In the genomic region with DNA sequence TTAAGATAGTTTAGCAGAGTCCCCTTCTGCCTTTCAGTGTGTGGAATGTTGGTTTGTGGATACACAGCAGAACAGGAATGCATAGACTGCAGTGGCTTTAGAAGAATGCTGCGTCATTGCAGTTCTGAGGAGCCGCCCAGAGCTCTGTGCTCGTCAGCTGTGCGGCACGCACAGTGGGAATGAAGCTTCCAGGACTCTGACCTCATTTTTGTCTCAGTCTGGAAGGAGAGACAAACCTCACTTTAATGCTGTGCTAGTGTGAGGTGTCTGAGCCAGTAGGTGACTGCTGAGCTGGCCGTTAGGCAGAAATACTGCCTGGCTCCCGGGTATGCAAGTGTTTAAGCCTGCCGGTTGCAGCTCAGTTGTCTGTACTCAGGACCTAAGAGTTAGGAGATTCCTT, we compare ENCODE assay signal across 9 mouse cellular contexts. TPM values are rescaled to one million over a fixed set of nuclear protein-coding genes. Genes with fewer than 3 reads are reported as not detected.
DNase-seq lines count a peak whose midpoint lies in the region; ATAC-seq and TF ChIP-seq lines count a peak whose summit lies in the region.
"Had no signal": no experiment of that assay in that cellular context is flagged by ENCODE, and none has a peak within 500 bp of the region (broad histone marks: within the 10 kb centered on the region; RNA-seq: fewer than 3 reads in every experiment).

No protein-coding gene starts in this region.

- H3K4me3 ChIP-seq in lung, postnatal 0 days (ENCODE audit: low read depth, low read length) = no peak overlapping the region
- no peak overlapping the region for H3K4me3 ChIP-seq in liver, embryonic 16.5 days (ENCODE audit: low read depth, low read length)
- no peak overlapping the region for H3K4me3 ChIP-seq in hindbrain, embryonic 12.5 days
- H3K4me3 ChIP-seq: forebrain, embryonic 13.5 days; hindbrain, embryonic 15.5 days had no signal

- H3K4me2 ChIP-seq in lung, postnatal 0 days (replicated peaks; ENCODE audit: low read depth, low read length) = no peak overlapping the region
- H3K4me2 ChIP-seq in liver, embryonic 16.5 days (ENCODE audit: low read depth, low read length) = 0 out of 2 replicates have a peak overlapping the region, but pooled peaks have one; percentile 18
- H3K4me2 ChIP-seq in hindbrain, embryonic 12.5 days (replicated peaks) = no peak overlapping the region
- H3K4me2 ChIP-seq: forebrain, embryonic 13.5 days; hindbrain, embryonic 15.5 days had no signal

- H3K27ac ChIP-seq in lung, postnatal 0 days (ENCODE audit: low read length) = no peak overlapping the region
- H3K27ac ChIP-seq in liver, embryonic 16.5 days (ENCODE audit: low read length) = peak overlapping the region; percentile 71
- no peak overlapping the region for H3K27ac ChIP-seq in hindbrain, embryonic 12.5 days
- H3K27ac ChIP-seq: forebrain, embryonic 13.5 days; hindbrain, embryonic 15.5 days had no signal

- H3K4me1 ChIP-seq in lung, postnatal 0 days (ENCODE audit: insufficient read depth, low read depth, low read length) = no peaks in the 10 kb centered on the region; the same call in 1 of the 2 replicates
- H3K4me1 ChIP-seq in liver, embryonic 16.5 days (ENCODE audit: control insufficient read depth, low read depth, low read length) = peaks cover 36% of the 10 kb centered on the region
- H3K4me1 ChIP-seq in hindbrain, embryonic 12.5 days = no peaks in the 10 kb centered on the region
- H3K4me1 ChIP-seq: hindbrain, embryonic 15.5 days had no signal

- ATAC-seq in lung, postnatal 0 days = peak; percentile 64
- peak; percentile 73 for ATAC-seq in erythroblast, adult 5-6 weeks (replicated peaks; ENCODE audit: low FRiP score, poor library complexity, severe bottlenecking)
- ATAC-seq in liver, embryonic 16.5 days (ENCODE audit: low read depth) = peak; percentile 79
- ATAC-seq in hindbrain, embryonic 12.5 days (ENCODE audit: low FRiP score) = no peak
- ATAC-seq: forebrain, embryonic 13.5 days had no signal

- no peak overlapping the region for H3K9ac ChIP-seq in lung, postnatal 0 days (replicated peaks; ENCODE audit: low read depth)
- H3K9ac ChIP-seq in liver, embryonic 16.5 days (ENCODE audit: low read depth, low read length) = peak overlapping the region; percentile 6; the same call in 1 of the 2 replicates
- H3K9ac ChIP-seq in hindbrain, embryonic 12.5 days = no peak overlapping the region
- H3K9ac ChIP-seq: forebrain, embryonic 13.5 days; hindbrain, embryonic 15.5 days had no signal

- 0 out of 2 replicates have a peak, but pooled peaks have one; percentile 29 for TF ChIP-seq EP300 in lung, postnatal 0 days (IDR thresholded peaks at IDR 0.05)

- DNase-seq in lung, postnatal 0 days (ENCODE audit: low spot score) = no peak
- DNase-seq in lung, postnatal 4 days = no peak
- DNase-seq in heart, postnatal 10 days = peak; percentile 53 to 56
- DNase-seq in retina, postnatal 1 day = no peak

- TF ChIP-seq CTCF in lung, postnatal 0 days (IDR thresholded peaks at IDR 0.05) = no peak

- intact Hi-C loops in heart, postnatal 10 days (cut with DNase I) = no loop called here

- H3K9me3 ChIP-seq in lung, postnatal 0 days (ENCODE audit: low read length) = no peaks in the 10 kb centered on the region
- H3K9me3 ChIP-seq in liver, embryonic 16.5 days (replicated peaks; ENCODE audit: control insufficient read depth, low read length) = no peaks in the 10 kb centered on the region
- no peaks in the 10 kb centered on the region for H3K9me3 ChIP-seq in hindbrain, embryonic 12.5 days (replicated peaks)
- H3K9me3 ChIP-seq: forebrain, embryonic 13.5 days; hindbrain, embryonic 15.5 days had no signal

- peaks cover 37% of the 10 kb centered on the region for H3K36me3 ChIP-seq in lung, postnatal 0 days (ENCODE audit: insufficient read depth, low read length)
- peaks cover 97% of the 10 kb centered on the region for H3K36me3 ChIP-seq in liver, embryonic 16.5 days (ENCODE audit: control insufficient read depth, insufficient read depth)
- H3K36me3 ChIP-seq in hindbrain, embryonic 12.5 days = peaks cover 95% of the 10 kb centered on the region

- no peaks in the 10 kb centered on the region for H3K27me3 ChIP-seq in lung, postnatal 0 days (replicated peaks; ENCODE audit: insufficient read depth, low read length)
- no peaks in the 10 kb centered on the region for H3K27me3 ChIP-seq in liver, embryonic 16.5 days (ENCODE audit: control insufficient read depth, insufficient read depth, low read depth, low read length)
- no peaks in the 10 kb centered on the region for H3K27me3 ChIP-seq in hindbrain, embryonic 12.5 days
- H3K27me3 ChIP-seq: forebrain, embryonic 13.5 days; hindbrain, embryonic 15.5 days had no signal

- 88% methylated on average over 8 of the region's 8 CpGs for WGBS in lung, postnatal 0 days
- 77% methylated on average over 8 of the region's 8 CpGs for WGBS in liver, embryonic 16.5 days (ENCODE audit: insufficient replicate concordance)
- 87% methylated on average over 8 of the region's 8 CpGs for WGBS in hindbrain, embryonic 12.5 days

RNA-seq across cellular contexts. Expression of a gene that starts 8.3 kb away (rescaled TPM):
- 10.0 and 10.5 TPM in 2 replicates for polyA plus RNA-seq in lung, postnatal 0 days (2015; fragmentation: Nextera tagmentation; extraction: Ambion mirVana)
- total RNA-seq in erythroblast, adult 5-6 weeks (2015; ENCODE audit: low replicate concordance) = 40.5 and 44.1 TPM in 2 replicates
- 240 and 313 TPM in 2 replicates for total RNA-seq in erythroblast, adult 5-6 weeks (2017; ENCODE audit: low replicate concordance)
- total RNA-seq in heart, postnatal 10 days (2021) = 10 to 100 TPM; 15.3 to 18.8 TPM
- 39.4 and 39.6 TPM in 2 replicates for polyA plus RNA-seq in liver, embryonic 16.5 days (2015; fragmentation: Nextera tagmentation; extraction: Ambion mirVana)
- 49.3 and 53.1 TPM in 2 replicates for polyA plus RNA-seq in hindbrain, embryonic 12.5 days (2016; fragmentation: Nextera tagmentation; extraction: Ambion mirVana)

Comparison
In these comparisons a context has a peak if more than half of its experiments do, and no peak if none do; other contexts are left out.
1. DNase-seq: peak in heart, postnatal 10 days (2 of 2); none in lung, postnatal 0 days (single experiment), lung, postnatal 4 days (0 of 2) and retina, postnatal 1 day (single experiment).